Mouse (Mus musculus) neural tube, embryonic 11.5 days (tissue): ENCODE measurements at regions not wholly inside any gene's neighbourhood (a gene's known extent, or its start where the extent isn't known, plus 50 kb on each side); places are given as distances from the start of the nearest gene placed in this dataset.

Experiments used
- ATAC-seq: fragments of 200-750 bp; cut with Nextera tagmentation; 2 replicates; pipeline ENCODE4 v1.8.0; 2017; ENCODE audit warnings: moderate number of reproducible peaks, mild to moderate bottlenecking, moderate TSS enrichment, moderate library complexity; ENCODE audit not compliant: insufficient read depth, low FRiP score, low TSS enrichment
- DNase-seq: peaks from one replicate; pipeline ENCODE4 v3.0.0-alpha.2; 2015; ENCODE audit warnings: low spot score
- H3K27ac ChIP-seq: fragments of 300-500 bp; sonication (generic); 2 replicates; pipeline ENCODE4 v1.5.1; 2014; ENCODE audit warnings: low read depth, mild to moderate bottlenecking, low read length
- H3K27me3 ChIP-seq: fragments of 300-500 bp; sonication (generic); 2 replicates; pipeline ENCODE4 v1.6.1; 2014; ENCODE audit warnings: mild to moderate bottlenecking, low read length, mixed read lengths; ENCODE audit not compliant: control insufficient read depth, insufficient read depth
- H3K36me3 ChIP-seq: fragments of 300-500 bp; sonication (generic); 2 replicates; pipeline ENCODE4 v1.6.1; 2014; ENCODE audit warnings: mild to moderate bottlenecking, low read length, moderate library complexity, mixed read lengths; ENCODE audit not compliant: control insufficient read depth, insufficient read depth
- H3K4me1 ChIP-seq: fragments of 300-500 bp; sonication (generic); 2 replicates; pipeline ENCODE4 v1.6.1; 2014; ENCODE audit warnings: low read length, mixed read lengths; ENCODE audit not compliant: control insufficient read depth, insufficient read depth
- H3K4me2 ChIP-seq: fragments of 300-500 bp; sonication (generic); 2 replicates; pipeline ENCODE4 v1.6.1; 2014; ENCODE audit warnings: low read depth, mild to moderate bottlenecking, moderate library complexity
- H3K4me3 ChIP-seq: fragments of 300-500 bp; sonication (generic); 2 replicates; pipeline ENCODE4 v1.5.1; 2014; ENCODE audit warnings: low read depth, low read length
- H3K9ac ChIP-seq: fragments of 300-500 bp; sonication (generic); 2 replicates; pipeline ENCODE4 v1.6.1; 2014; ENCODE audit warnings: mild to moderate bottlenecking, low read length
- H3K9me3 ChIP-seq: fragments of 300-500 bp; sonication (generic); 2 replicates; pipeline ENCODE4 v1.6.1; 2016; ENCODE audit warnings: low read length; ENCODE audit not compliant: control insufficient read depth
- WGBS: fragments of 180-500 bp; shearing (Covaris S2); extraction: QIAGEN DNeasy Blood & Tissue Kit; methylation state at CpG from one replicate; pipeline ENCODE4 v1.1.7; 2014; 5-methylcytosine and 5-hydroxymethylcytosine counted together

- Histone ChIP-seq H3K4me2 (no peak overlapping the region), H3K27ac (no peak overlapping the region), H3K27me3 (no peaks in the 10 kb centered on the region), H3K9ac (no peak overlapping the region), H3K4me3 (no peak overlapping the region), H3K36me3 (no peaks in the 10 kb centered on the region), H3K9me3 (no peaks in the 10 kb centered on the region), H3K4me1 (no peaks in the 10 kb centered on the region)
- DNase-seq: no peak
- ATAC-seq: no peak
- WGBS: 83% methylated on average over 2 of the region's 2 CpGs
These were observed 244.8 kb upstream of the Zic1 start for GRCm38 (mm10) chr9:91610401-91610800.

GRCm38 (mm10) chr9:91609457-91610166 lies 244.0 kb upstream of the Zic1 start:
- H3K36me3 ChIP-seq: no peaks in the 10 kb centered on the region
- ATAC-seq (peak; percentile 71; the same call in 1 of the 2 replicates), DNase-seq (no peak)
- H3K4me3 ChIP-seq: no peak overlapping the region
- no peaks in the 10 kb centered on the region for H3K9me3 ChIP-seq
- H3K27ac ChIP-seq: no peak overlapping the region
- H3K4me2 ChIP-seq: no peak overlapping the region
- no peak overlapping the region for H3K9ac ChIP-seq
- H3K4me1 ChIP-seq: no peaks in the 10 kb centered on the region
- H3K27me3 ChIP-seq: no peaks in the 10 kb centered on the region
- WGBS: 50% methylated on average over 10 of the region's 10 CpGs

DNA sequence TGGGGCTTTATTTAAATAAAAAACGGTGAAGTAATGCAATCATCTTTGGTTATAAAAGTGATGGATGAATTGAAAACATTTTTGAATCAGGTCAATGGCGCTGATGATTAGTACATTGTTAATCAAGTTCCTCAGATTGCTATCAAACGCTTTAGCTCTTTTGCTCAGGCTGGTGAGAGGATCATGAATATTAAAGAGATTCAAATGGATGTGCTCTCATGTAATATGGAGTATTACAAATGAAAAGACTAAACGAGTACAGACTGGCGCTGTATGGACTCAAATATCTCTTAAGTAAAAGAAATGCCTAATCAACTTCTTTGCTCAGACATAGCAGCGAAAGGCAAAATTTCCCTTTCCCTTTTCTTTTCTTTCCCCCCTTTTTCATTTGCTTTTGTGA lies 236.1 kb upstream of the Zic1 start:
- Histone ChIP-seq H3K9me3 (no peaks in the 10 kb centered on the region), H3K4me2 (no peak overlapping the region), H3K4me3 (no peak overlapping the region), H3K36me3 (no peaks in the 10 kb centered on the region), H3K9ac (no peak overlapping the region), H3K27me3 (no peaks in the 10 kb centered on the region), H3K4me1 (no peaks in the 10 kb centered on the region), H3K27ac (no peak overlapping the region)
- 78% methylated on average over 6 of the region's 6 CpGs for WGBS
- ATAC-seq (no peak), DNase-seq (no peak)

DNA sequence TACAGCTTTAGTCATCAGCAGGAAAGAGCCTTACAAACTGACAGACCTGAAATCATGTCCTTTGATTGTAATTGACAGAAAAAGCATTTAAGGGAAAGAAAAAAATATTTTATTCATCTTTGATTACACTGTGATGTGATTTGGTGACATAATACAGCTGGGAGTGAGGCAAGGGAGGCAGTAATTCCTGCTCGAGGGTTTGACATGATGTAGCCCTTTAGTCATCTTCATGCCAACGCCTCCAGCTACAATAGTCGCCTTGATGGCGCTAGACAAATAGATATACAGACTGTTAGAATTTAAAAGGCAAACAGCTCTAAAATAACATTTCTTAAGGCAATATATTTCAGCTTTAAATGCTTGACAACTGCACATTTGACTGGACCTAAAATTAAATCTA lies 226.3 kb upstream of the Zic1 start:
- Histone ChIP-seq H3K9me3 (no peaks in the 10 kb centered on the region), H3K4me3 (no peak overlapping the region), H3K27ac (no peak overlapping the region), H3K4me1 (no peaks in the 10 kb centered on the region), H3K27me3 (no peaks in the 10 kb centered on the region), H3K9ac (no peak overlapping the region), H3K36me3 (no peaks in the 10 kb centered on the region), H3K4me2 (no peak overlapping the region)
- no peak for DNase-seq
- 66% methylated on average over 4 of the region's 4 CpGs for WGBS
- ATAC-seq: no peak

- Histone ChIP-seq H3K9me3 (no peaks in the 10 kb centered on the region), H3K4me1 (no peaks in the 10 kb centered on the region), H3K9ac (no peak overlapping the region), H3K4me3 (no peak overlapping the region), H3K4me2 (no peak overlapping the region), H3K27ac (no peak overlapping the region), H3K36me3 (no peaks in the 10 kb centered on the region), H3K27me3 (no peaks in the 10 kb centered on the region)
- no peak for ATAC-seq
- no peak for DNase-seq
- WGBS: 80% methylated on average over 6 of the region's 6 CpGs
These were observed 223.1 kb upstream of the Zic1 start for GRCm38 (mm10) chr9:91588756-91589155.

- WGBS: 52% methylated on average over 5 of the region's 5 CpGs
- Histone ChIP-seq H3K9ac (no peak overlapping the region), H3K27me3 (no peaks in the 10 kb centered on the region), H3K4me2 (no peak overlapping the region), H3K9me3 (no peaks in the 10 kb centered on the region), H3K4me3 (no peak overlapping the region), H3K36me3 (no peaks in the 10 kb centered on the region), H3K4me1 (no peaks in the 10 kb centered on the region), H3K27ac (no peak overlapping the region)
- DNase-seq (no peak), ATAC-seq (no peak)
These were observed 222.3 kb upstream of the Zic1 start for GRCm38 (mm10) chr9:91587861-91588260.

GRCm38 (mm10) chr9:91587271-91587670 lies 221.7 kb upstream of the Zic1 start:
- DNase-seq (no peak), ATAC-seq (no peak)
- Histone ChIP-seq H3K4me2 (no peak overlapping the region), H3K9ac (no peak overlapping the region), H3K27me3 (no peaks in the 10 kb centered on the region), H3K9me3 (no peaks in the 10 kb centered on the region), H3K4me1 (no peaks in the 10 kb centered on the region), H3K4me3 (no peak overlapping the region), H3K27ac (no peak overlapping the region), H3K36me3 (no peaks in the 10 kb centered on the region)
- 90% methylated on average over 7 of the region's 7 CpGs for WGBS

GRCm38 (mm10) chr9:91586635-91587034 lies 221.0 kb upstream of the Zic1 start:
- Histone ChIP-seq H3K9me3 (no peaks in the 10 kb centered on the region), H3K4me1 (no peaks in the 10 kb centered on the region), H3K4me3 (no peak overlapping the region), H3K27ac (no peak overlapping the region), H3K4me2 (no peak overlapping the region), H3K27me3 (no peaks in the 10 kb centered on the region), H3K36me3 (no peaks in the 10 kb centered on the region), H3K9ac (no peak overlapping the region)
- no peak for DNase-seq
- ATAC-seq: no peak
- WGBS: 88% methylated on average over 5 of the region's 5 CpGs

- Histone ChIP-seq H3K36me3 (no peaks in the 10 kb centered on the region), H3K4me3 (no peak overlapping the region), H3K4me1 (no peaks in the 10 kb centered on the region), H3K27me3 (no peaks in the 10 kb centered on the region), H3K4me2 (no peak overlapping the region), H3K9me3 (no peaks in the 10 kb centered on the region), H3K27ac (no peak overlapping the region), H3K9ac (no peak overlapping the region)
- ATAC-seq (no peak), DNase-seq (no peak)
These were observed 208.5 kb upstream of the Zic1 start for GRCm38 (mm10) chr9:91574156-91574555.
